Mouse (Mus musculus) liver, embryonic 16.5 days (tissue): ENCODE data around the gene Thoc5. TPM values are rescaled to one million over a fixed set of nuclear protein-coding genes. Genes with fewer than 3 reads are reported as not detected.
A peak's percentile ranks its signal among the peaks of the same experiment; 100 is the strongest.

Experiments
- ATAC-seq: fragments of 200-750 bp; cut with Nextera tagmentation; 2 replicates; pipeline ENCODE4 v1.8.0; 2017; ENCODE audit warnings: low read depth, mild to moderate bottlenecking, moderate number of reproducible peaks, moderate library complexity
- H3K27ac ChIP-seq: fragments of 300-500 bp; sonication (generic); 2 replicates; pipeline ENCODE4 v1.5.1; 2014; ENCODE audit warnings: mild to moderate bottlenecking, low read length
- H3K27me3 ChIP-seq: fragments of 300-500 bp; sonication (generic); 2 replicates; pipeline ENCODE4 v1.6.1; 2014; ENCODE audit warnings: low read depth, low read length, mixed read lengths; ENCODE audit not compliant: control insufficient read depth, insufficient read depth
- H3K36me3 ChIP-seq: fragments of 300-500 bp; sonication (generic); 2 replicates; pipeline ENCODE4 v1.6.1; 2014; ENCODE audit warnings: mild to moderate bottlenecking; ENCODE audit not compliant: control insufficient read depth, insufficient read depth
- H3K4me1 ChIP-seq: fragments of 300-500 bp; sonication (generic); 2 replicates; pipeline ENCODE4 v1.6.1; 2014; ENCODE audit warnings: low read depth, low read length, mixed read lengths; ENCODE audit not compliant: control insufficient read depth
- H3K4me2 ChIP-seq: fragments of 300-500 bp; sonication (generic); 2 replicates; pipeline ENCODE4 v1.6.1; 2014; ENCODE audit warnings: low read depth, low read length, mixed read lengths
- H3K4me3 ChIP-seq: fragments of 300-500 bp; sonication (generic); 2 replicates; pipeline ENCODE4 v1.5.1; 2014; ENCODE audit warnings: low read depth, mild to moderate bottlenecking, low read length
- H3K9ac ChIP-seq: fragments of 300-500 bp; sonication (generic); 2 replicates; pipeline ENCODE4 v1.6.1; 2014; ENCODE audit warnings: low read depth, low read length
- H3K9me3 ChIP-seq: fragments of 300-500 bp; sonication (generic); replicated peaks from 2 replicates; pipeline ENCODE4 v1.6.1; 2016; ENCODE audit warnings: low read length; ENCODE audit not compliant: control insufficient read depth
- WGBS: fragments of 180-500 bp; shearing (Covaris S2); extraction: QIAGEN DNeasy Blood & Tissue Kit; methylation state at CpG from one replicate; pipeline ENCODE4 v1.1.7; 2014; ENCODE audit not compliant: insufficient replicate concordance; 5-methylcytosine and 5-hydroxymethylcytosine counted together
- polyA plus RNA-seq: library from polyadenylated mRNA; unstranded; fragments of >200 nt; fragmentation: Nextera tagmentation; extraction: Ambion mirVana; gene quantifications from 2 replicates; pipeline ENCODE4 v1.2.1, GENCODE M21; 2015

The Thoc5 gene
- polyA plus RNA-seq, 1 experiment from 2014 or later: 12.6 TPM

DNA sequence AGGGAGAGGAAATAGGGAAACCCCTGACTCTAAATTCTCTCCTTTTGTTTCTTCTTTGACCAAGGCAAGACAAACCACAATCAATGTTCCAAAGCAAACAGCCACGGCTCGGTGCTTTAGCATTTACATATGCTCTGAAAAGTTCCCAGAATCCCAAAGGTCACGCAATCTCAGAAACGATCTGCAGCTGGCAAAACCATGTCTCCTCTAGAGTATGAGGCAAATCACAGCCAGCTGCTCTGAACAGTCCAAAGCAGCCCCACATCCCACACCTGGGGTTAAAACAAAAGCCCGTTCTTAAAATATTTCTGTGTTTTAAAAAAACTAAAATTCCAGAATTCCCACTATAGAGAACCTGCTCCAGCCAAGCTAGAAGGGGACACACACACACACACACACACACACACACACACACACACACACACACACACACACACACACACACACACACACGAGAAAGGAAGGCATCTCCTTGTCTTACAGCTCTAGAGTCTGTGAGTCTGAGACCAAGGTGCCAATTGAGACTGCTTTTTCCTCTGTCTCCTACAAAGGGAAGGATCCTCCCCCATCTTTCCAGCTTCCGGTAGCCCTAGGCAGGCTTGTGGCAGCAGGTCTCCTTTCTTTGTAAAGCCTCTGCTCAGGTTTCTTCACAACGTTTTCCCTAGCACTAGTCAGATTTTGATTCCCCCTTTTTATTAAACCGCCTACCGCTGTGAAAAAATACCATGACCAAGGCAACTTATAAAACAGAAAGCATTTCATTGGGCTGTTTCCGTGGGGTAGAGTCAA lies 33.1 kb upstream of the Thoc5 start:
- 40% methylated on average over 11 of the region's 11 CpGs for WGBS
- Histone ChIP-seq H3K4me3 (no peak overlapping the region), H3K9ac (no peak overlapping the region), H3K4me1 (no peaks in the 10 kb centered on the region), H3K27ac (no peak overlapping the region), H3K4me2 (no peak overlapping the region), H3K36me3 (no peaks in the 10 kb centered on the region), H3K9me3 (no peaks in the 10 kb centered on the region), H3K27me3 (no peaks in the 10 kb centered on the region)
- no peak for ATAC-seq

DNA sequence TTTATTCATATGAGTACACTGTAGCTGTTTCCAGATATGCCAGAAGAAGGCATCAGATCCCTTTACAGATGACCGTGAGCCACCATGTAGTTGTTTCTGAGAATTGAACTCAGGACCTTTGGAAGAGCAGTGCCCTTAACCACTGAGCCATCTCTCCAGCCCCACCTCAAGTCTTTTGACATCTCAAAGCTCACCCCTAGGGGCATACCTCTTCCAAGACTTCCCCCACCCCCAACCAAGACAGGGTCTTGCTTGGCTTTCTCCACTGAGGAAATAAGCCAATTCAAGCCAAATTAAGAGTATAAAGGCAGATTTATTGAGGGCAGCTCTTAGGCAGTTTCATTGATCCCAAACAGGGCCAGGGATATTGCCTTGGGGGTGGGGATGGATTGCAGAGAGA lies 32.4 kb upstream of the Thoc5 start:
- 81% methylated on average over 1 of the region's 1 CpGs for WGBS
- Histone ChIP-seq H3K27ac (no peak overlapping the region), H3K9ac (no peak overlapping the region), H3K4me2 (no peak overlapping the region), H3K9me3 (no peaks in the 10 kb centered on the region), H3K4me1 (no peaks in the 10 kb centered on the region), H3K27me3 (no peaks in the 10 kb centered on the region), H3K36me3 (no peaks in the 10 kb centered on the region), H3K4me3 (no peak overlapping the region)
- no peak for ATAC-seq

DNA sequence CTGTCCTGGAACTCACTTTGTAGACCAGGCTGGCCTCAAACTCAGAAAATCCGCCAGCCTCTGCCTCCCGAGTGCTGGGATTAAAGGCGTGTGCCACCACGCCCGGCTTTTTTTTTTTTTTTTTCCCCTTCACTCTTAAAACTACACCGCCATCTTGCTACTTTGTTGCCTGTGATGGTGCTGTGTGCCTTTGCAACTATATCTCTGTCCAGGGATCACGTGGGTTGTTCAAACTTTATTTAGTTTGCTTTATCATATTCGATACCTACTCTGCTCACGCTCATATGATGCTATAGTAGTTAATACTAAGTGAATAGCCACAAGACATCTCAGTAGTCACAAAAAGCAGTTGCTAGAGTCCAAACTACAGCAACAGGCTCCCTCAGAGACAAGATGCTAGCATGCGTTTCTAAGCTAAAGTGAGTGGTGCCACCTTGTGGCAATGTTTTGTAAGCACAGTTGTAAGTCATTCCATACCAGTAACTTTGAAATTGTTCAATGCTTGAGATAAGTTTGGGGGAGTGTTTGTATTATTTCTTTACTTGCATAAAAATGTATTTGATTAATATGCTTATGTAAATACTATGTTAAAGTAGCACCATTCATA lies 29.4 kb upstream of the Thoc5 start:
- Histone ChIP-seq H3K4me2 (no peak overlapping the region), H3K36me3 (no peaks in the 10 kb centered on the region), H3K9ac (no peak overlapping the region), H3K4me1 (no peaks in the 10 kb centered on the region), H3K9me3 (no peaks in the 10 kb centered on the region), H3K27ac (no peak overlapping the region), H3K27me3 (no peaks in the 10 kb centered on the region), H3K4me3 (no peak overlapping the region)
- ATAC-seq: no peak
- WGBS: 24% methylated on average over 10 of the region's 10 CpGs

DNA sequence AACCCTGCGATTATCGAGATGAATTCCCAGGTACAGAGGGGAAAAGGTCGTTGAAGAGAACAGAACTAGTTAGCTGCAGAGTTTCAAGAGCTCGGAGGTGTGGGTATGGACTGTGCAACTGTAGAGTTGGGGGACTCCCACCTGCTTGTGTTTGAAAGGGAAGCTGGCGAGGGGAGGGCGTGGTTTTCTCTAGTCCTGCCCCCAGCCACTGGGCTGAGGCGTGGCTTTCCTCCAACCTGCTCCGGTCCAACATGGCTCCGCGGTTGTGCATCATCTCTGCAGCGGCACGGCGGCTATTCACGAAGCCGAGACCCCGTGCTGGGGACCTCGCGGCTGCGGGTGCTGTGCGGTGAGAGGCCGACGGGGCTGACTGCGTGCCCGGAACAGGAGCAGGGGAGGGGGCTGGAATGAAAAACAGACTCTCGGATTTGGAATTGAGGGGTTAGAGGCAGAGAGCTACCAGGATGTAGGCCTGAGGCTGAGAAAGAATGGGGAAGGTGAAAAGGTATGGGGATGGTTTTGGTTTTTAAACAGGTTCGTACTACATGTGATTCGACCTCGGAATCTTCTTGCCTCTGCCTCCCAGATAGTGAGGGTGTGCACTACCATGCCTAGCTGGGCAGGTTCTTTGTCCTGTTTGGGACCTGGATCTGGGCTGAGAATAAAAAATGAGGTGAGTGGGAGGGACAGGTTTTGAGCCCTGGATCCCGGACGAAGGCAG lies 21.2 kb upstream of the Thoc5 start, which contains the start of gene Nipsnap1:
Nipsnap1 (plus strand) TSS at position 197 of the 721 bp plus-strand sequence.
- WGBS: under 1% methylated on average over 30 of the region's 30 CpGs

DNA sequence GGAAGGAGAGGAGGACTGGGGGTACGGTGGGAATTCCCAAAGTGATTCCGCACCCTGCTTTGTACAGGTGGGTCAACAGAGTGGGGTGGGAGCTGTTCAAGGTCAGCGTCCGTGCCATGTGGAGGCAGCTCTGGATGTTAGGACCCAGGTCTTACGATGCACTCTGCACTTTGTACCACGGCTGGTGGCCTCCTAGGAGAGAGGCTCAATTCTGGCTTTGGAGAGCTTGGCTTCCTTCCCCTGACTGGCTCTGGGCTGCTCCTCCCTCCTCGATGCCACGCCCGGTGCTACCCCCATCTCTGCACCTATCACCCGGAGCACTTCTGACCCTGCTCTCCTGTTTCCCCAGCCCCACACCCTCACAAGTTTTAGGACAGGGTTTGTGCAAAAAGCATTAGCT lies 20.6 kb upstream of the Thoc5 start:
- peak overlapping the region; percentile 68 for H3K4me3 ChIP-seq
- H3K27ac ChIP-seq: peak overlapping the region; percentile 72
- H3K9ac ChIP-seq: peak overlapping the region; percentile 42
- H3K9me3 ChIP-seq: no peaks in the 10 kb centered on the region
- 6% methylated on average over 10 of the region's 10 CpGs for WGBS
- H3K27me3 ChIP-seq: no peaks in the 10 kb centered on the region
- H3K4me1 ChIP-seq: peaks cover 11% of the 10 kb centered on the region
- ATAC-seq: peak; percentile 92
- peak overlapping the region; percentile 80 for H3K4me2 ChIP-seq
- H3K36me3 ChIP-seq: peaks cover 6% of the 10 kb centered on the region

More for the DNA sequence above, 21.2 kb upstream of the Thoc5 start, which contains the start of gene Nipsnap1:
- Histone ChIP-seq H3K9ac (peak within 1 kb of the TSS; percentile 42), H3K4me2 (peak within 1 kb of the TSS; percentile 80), H3K9me3 (no peaks in the 10 kb centered on the region), H3K27me3 (no peaks in the 10 kb centered on the region), H3K27ac (peak within 1 kb of the TSS; percentile 72), H3K4me1 (peaks cover 11% of the 10 kb centered on the region), H3K4me3 (peak within 1 kb of the TSS; percentile 68), H3K36me3 (peaks cover 6% of the 10 kb centered on the region)
- peak; percentile 78 for ATAC-seq

DNA sequence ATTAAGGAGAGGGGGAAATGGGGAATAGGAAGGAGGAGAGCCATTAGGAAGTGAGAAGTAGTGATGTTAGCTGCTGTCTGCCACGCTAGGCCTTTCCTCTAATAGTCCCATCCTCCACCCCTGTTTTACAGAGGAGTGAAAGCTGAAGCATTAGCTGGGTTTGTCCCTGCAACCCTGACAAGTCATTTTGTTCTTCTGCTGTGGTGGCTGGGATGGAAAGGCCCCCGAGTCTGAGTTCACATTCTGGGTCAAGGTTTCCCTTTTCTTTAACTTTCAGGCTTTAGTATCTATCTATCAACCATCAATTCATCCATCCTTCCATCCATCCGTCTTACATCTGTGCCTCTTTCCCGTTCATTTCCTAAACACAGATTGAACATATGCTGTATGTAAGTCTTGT lies 14.0 kb upstream of the Thoc5 start:
- peaks cover 2% of the 10 kb centered on the region for H3K4me1 ChIP-seq
- 56% methylated on average over 4 of the region's 4 CpGs for WGBS
- H3K4me3 ChIP-seq: no peak overlapping the region
- no peak overlapping the region for H3K9ac ChIP-seq
- no peak overlapping the region for H3K4me2 ChIP-seq
- H3K27me3 ChIP-seq: no peaks in the 10 kb centered on the region
- no peak overlapping the region for H3K27ac ChIP-seq
- no peak for ATAC-seq
- no peaks in the 10 kb centered on the region for H3K9me3 ChIP-seq
- peaks cover 6% of the 10 kb centered on the region for H3K36me3 ChIP-seq

DNA sequence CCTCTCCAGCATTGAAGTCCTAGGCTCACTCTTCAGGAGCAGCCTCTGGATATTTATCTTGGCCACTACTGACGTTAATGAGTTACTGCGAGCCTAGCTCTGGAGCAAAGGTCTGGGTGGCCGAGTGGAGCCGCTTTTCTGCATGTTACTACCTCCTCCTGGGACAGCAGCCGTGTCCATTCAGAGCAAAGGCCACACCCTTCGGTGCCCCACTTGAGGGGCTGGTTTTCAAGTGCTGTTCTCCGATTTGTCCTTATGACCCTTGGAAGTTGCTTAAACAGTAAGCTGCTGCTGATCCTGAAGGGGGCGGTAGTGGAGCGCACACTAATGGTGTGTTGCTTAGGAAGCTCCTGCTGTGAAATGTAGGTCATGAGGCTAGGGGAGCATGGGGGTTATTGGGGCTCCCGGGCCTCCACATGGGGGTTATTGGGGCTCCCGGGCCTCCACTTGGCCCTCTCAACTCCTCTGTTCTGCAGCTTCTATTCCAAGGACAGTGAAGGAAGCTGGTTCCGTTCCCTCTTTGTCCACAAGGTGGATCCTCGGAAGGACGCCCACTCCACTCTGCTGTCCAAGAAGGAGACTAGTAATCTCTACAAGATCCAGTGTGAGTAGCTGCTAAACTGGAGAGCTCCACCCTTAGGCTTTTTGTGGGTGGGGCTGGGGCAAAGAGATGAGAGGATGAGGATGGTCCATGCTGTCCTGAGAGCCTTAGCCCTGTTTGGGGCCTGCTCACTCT lies 12.1 kb upstream of the Thoc5 start:
- H3K27me3 ChIP-seq: no peaks in the 10 kb centered on the region
- ATAC-seq: peak; percentile 90
- H3K9ac ChIP-seq: no peak overlapping the region
- peak overlapping the region; percentile 15; the same call in 1 of the 2 replicates for H3K4me3 ChIP-seq
- H3K4me1 ChIP-seq: peaks cover 2% of the 10 kb centered on the region
- WGBS: 54% methylated on average over 14 of the region's 14 CpGs
- H3K4me2 ChIP-seq: peak overlapping the region; percentile 41
- H3K27ac ChIP-seq: peak overlapping the region; percentile 77
- H3K36me3 ChIP-seq: no peaks in the 10 kb centered on the region
- H3K9me3 ChIP-seq: no peaks in the 10 kb centered on the region

DNA sequence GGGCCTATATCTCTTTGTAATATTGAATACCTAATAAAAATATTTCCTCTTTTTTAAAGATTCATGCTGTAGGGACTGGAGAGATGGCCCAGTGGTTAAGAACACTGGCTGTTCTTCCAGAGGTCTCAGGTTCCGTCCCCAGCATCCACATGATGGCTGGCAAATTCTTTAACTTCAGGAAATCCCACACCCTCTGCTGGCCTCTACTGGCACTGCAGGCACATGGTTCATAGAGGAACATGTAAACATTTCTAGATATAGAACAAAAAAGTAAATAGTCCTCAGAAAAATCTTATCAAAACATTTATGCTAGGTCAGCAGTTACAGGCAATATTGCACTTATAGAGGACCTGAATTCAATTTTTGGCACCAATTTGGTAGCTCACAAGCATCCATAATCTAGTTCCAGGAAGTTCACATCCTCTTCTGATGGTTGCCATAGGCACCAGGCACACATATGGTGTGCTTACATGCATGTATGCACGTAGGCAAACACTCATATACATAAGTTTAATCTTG lies 9.7 kb upstream of the Thoc5 start:
- Histone ChIP-seq H3K36me3 (no peaks in the 10 kb centered on the region), H3K27ac (no peak overlapping the region), H3K4me1 (peaks cover 2% of the 10 kb centered on the region), H3K4me2 (no peak overlapping the region), H3K4me3 (no peak overlapping the region), H3K9me3 (no peaks in the 10 kb centered on the region), H3K9ac (no peak overlapping the region), H3K27me3 (no peaks in the 10 kb centered on the region)
- no peak for ATAC-seq
- whole genome bisulfite sequencing: 57% methylated on average over 2 of the region's 2 CpGs
